Mouse (Mus musculus) heart, postnatal 0 days (tissue): ENCODE data around the gene Olfr517.

Source experiments
- CTCF ChIP-seq: IDR thresholded peaks from 2 replicates; pipeline ENCODE4 v1.5.1; 2016; ENCODE audit warnings: antibody characterized with exemption, control low read depth, low read depth
- EP300 ChIP-seq: IDR thresholded peaks from 2 replicates; pipeline ENCODE4 v1.6.1; 2016; ENCODE audit warnings: antibody characterized with exemption, low read depth

- TF ChIP-seq CTCF (no peak), EP300 (no peak)
These were observed 22.1 kb upstream of the Olfr517 start, which contains the start of gene Olfr519 for GRCm38 (mm10) chr7:108894320-108894719.
